Mouse (Mus musculus) retina, embryonic 14.5 days (tissue): Measurements from ENCODE around the gene Dmwd.
A peak's percentile ranks its signal among the peaks of the same experiment; 100 is the strongest.
"Not testable (repeated sequence)": the region's sequence is repeated elsewhere in the genome, so short reads cannot be mapped to it uniquely, and the experiment has no call there.

Source experiments
- DNase-seq: peaks from one replicate; pipeline ENCODE4 v3.0.0-alpha.2; 2015; ENCODE audit warnings: low spot score

Gene Dmwd

GRCm38 (mm10) chr7:19071024-19071423 lies 5.0 kb upstream of the Dmwd start:
- not testable (repeated sequence) for DNase-seq

DNA sequence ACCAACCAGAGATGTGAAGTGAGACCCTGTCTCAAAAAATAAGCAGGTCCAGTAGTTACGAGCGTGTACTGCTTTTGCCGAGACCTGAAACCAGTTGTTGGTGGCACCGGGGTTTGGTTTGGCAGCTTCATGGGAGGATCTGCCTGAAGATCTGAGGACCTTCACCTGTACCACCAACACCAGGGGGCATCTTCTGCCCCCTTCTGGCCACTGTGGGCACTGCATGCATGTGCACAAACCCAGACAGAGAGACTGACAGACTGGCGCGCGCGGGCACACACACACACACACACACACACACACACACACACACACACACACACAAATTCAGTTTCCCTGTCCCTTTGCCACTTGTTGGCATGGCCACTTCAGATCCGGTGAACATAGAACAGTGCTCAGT lies 2.5 kb upstream of the Dmwd start:
- DNase-seq, result no peak

DNA sequence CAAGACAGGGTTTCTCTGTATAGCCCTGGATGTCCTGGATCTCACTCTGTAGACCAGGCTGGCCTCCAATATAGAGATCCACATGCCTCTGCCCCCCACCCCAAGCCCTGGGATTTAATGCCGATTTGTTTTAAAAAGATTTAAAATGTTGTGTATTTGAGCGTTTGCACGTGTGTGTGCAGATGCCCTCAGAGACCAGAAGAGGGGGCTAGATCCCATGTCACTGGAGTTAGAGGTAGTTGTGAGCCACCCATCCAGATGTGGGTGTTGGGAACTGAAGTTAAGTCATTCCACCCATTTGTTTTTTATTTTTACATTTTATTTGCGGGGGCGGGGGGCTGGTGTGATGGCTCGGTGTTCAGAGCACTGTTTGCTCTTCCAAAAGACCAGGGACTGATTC lies 1.5 kb upstream of the Dmwd start:
- DNase-seq, result no peak

DNA sequence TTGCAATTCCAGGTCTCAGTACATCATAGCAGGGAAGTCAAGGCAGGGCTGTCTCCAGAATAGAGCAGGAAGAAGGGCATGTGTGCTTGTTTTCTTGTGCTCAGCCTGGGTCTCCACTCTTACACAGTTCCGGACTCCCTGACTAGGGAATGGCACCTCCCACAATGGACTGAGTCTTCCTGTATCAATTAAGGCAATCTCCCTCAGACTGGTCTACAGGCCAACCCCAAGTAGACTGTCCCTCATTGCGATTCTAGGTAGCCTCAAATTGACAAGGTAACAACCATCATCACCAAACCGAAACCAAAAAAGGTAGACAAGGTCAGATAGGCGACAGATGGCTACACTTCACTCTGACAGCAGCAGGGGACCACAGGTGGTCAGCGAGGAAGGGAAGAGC lies 796 bp upstream of the Dmwd start:
- no peak for DNase-seq

GRCm38 (mm10) chr7:19076586-19076991 lies 562 bp downstream of the Dmwd start:
- peak; percentile 34 for DNase-seq

DNA sequence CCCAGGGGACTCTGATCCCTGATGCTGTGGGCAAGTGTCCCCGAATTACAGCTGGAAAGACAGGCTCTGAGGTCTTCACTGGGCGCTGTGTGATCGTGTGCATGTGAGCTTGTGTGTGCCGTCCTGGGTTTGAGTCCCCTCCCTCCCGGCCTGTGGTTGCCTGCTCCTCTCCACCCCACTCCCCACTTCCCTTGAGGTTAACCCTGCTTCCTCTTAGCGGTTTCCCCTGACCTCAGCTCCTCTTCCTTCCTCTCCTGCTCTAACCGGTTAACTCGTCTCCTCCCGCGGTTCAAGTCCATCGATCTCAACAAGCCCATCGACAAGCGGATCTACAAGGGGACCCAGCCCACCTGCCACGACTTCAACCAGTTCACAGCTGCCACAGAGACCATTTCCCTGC lies 1.7 kb downstream of the Dmwd start:
- no peak for DNase-seq

GRCm38 (mm10) chr7:19078732-19079131 lies 2.7 kb downstream of the Dmwd start:
- no peak for DNase-seq

- no peak for DNase-seq
Measured at GRCm38 (mm10) chr7:19080451-19080950, 4.5 kb downstream of the Dmwd start.

DNA sequence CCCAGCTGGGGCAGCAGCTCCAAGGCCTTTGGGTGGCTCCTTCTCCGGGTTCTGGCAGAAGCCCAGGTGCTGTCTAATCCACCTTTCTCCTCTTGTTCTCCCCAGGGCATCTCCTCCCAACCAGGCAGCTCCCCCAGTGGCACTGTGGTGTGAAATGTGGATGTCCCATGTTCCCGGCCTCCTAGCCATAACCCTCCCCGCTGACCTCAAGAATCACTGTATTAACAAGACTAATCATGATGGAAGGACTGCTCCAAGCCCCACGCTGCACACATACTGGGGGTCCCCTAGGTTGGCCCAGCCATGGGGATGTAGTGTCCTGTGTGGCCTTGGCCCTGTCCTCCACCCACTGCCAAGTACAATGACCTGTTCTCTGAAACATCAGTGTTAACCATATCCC lies 6.1 kb downstream of the Dmwd start:
- DNase-seq, result no peak

DNA sequence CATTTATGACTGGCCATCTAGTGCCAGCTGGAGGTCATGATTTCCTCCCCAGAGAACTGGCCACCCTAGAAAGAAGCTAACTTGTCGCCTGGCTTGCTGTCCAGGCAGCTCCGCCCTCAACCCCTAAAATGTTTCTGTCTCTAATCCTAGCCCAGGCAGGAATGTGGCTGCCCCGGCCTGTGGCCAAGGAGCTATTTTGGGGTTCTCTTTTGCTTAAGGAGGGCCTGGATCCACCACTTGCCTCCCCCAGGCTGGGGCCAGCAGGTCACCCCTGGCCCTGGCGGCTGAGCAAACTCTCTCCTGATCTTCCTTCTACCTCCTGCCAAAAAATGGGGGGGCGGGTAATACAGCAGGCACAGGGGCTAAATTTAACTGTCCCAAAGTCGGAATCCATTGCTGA lies 7.1 kb downstream of the Dmwd start:
- DNase-seq, result no peak

DNA sequence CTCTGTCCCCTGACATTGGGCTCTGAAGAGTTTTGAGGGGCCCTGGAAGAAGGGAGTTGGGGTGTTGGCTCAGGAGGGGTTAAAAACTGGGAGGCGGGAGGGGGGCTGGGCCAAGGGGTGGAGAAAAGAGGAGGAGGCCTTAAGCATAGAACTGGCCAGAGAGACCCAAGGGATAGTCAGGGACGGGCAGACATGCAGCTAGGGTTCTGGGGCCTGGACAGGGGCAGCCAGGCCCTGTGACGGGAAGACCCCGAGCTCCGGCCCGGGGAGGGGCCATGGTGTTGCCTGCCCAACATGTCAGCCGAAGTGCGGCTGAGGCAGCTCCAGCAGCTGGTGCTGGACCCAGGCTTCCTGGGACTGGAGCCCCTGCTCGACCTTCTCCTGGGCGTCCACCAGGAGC lies 7.7 kb downstream of the Dmwd start, which contains the start of gene Dmpk:
Gene Dmpk, plus strand, starts transcription at position 149 of the 400 bp plus-strand sequence.
- DNase-seq, result no peak

- no peak for DNase-seq
Measured at GRCm38 (mm10) chr7:19084277-19084771, 8.3 kb downstream of the Dmwd start.

DNA sequence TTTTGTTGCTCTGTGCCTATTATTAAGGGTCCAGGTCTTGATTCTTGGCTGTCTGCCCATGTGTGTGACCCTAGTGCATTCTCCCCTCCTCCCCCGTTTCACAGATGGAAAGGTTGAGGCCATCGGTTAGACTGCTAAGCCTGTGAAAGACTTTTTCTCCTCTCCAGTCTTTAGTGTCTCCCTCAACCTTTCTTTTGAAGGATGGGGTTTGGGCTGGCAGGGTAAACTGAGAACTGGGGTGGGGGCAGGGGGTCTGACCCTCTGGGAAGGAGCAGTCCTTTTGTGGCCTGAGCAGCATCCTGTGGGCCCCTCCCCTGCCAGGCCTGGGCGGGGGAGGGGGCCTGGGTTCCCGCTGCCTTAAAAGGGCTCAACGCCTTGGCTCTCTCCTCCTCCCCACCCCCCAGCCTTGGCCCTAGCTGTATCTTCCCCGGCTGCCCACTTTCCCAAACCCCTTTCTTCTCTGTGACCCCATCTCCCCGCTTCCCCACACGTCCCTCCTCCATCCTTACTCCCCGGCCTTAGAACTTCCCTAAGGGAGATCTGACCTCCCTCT lies 9.0 kb downstream of the Dmwd start:
- no peak for DNase-seq

- DNase-seq, result no peak
Measured at GRCm38 (mm10) chr7:19085495-19085894, 9.5 kb downstream of the Dmwd start.

- DNase-seq, result peak; percentile 38
Measured at GRCm38 (mm10) chr7:19086042-19086441, 10.0 kb downstream of the Dmwd start.

DNA sequence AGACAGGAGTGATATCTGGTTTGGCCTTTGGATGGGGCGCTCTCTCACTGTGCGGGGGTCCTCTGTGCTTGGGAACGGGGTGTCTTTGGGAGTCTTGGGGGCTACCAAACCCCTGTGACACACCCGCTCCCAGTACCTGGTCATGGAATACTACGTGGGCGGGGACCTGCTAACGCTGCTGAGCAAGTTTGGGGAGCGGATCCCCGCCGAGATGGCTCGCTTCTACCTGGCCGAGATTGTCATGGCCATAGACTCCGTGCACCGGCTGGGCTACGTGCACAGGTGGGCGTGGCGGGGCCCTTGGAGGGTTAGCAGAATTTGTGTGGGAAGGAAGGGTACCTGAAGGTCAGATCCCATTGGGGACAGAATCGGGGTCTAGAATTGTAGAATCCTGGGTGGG lies 10.7 kb downstream of the Dmwd start:
- no peak for DNase-seq

- peak; percentile 83 for DNase-seq
Measured at GRCm38 (mm10) chr7:19088813-19089212, 12.8 kb downstream of the Dmwd start.

DNA sequence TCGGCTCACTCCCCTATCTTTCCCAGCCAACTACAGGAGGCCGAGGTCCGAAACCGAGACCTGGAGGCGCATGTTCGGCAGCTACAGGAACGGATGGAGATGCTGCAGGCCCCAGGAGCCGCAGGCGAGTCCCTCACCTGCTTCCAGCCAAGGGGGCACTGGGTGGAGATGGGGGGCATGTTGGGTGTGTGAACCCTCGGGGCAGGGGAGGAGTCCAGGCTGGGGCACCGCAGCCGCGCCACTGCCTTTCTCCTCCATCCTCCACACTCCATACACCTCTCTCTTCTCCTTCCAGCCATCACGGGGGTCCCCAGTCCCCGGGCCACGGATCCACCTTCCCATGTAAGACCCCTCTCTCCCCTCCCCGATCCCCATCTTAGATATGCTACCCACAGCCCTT lies 15.9 kb downstream of the Dmwd start:
- DNase-seq, result no peak

DNA sequence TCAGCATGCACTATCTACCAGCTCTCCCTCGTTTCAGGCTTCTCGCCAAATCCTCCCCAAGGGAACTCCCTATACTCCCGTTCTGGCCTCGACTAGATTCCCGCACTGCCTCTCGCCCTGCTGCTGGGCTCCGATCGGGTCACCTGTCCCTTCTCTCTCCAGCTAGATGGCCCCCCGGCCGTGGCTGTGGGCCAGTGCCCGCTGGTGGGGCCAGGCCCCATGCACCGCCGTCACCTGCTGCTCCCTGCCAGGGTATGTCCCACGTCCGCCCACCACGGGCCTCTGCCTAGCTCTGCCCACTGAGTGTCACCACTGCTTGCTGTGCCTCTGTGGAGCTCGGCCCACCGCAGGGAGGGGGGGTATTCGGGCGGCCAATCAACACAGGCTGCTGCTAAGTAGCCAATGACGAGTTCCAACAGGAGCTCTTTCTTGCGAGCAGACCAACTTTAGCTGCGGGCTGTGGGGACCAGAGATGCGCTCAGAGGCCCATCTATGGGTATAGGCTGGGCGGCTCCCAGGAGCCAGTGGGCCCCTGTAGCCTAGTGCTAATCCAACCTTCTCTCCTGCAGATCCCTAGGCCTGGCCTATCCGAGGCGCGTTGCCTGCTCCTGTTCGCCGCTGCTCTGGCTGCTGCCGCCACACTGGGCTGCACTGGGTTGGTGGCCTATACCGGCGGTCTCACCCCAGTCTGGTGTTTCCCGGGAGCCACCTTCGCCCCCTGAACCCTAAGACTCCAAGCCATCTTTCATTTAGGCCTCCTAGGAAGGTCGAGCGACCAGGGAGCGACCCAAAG lies 16.6 kb downstream of the Dmwd start:
- DNase-seq, result peak; percentile 69

DNA sequence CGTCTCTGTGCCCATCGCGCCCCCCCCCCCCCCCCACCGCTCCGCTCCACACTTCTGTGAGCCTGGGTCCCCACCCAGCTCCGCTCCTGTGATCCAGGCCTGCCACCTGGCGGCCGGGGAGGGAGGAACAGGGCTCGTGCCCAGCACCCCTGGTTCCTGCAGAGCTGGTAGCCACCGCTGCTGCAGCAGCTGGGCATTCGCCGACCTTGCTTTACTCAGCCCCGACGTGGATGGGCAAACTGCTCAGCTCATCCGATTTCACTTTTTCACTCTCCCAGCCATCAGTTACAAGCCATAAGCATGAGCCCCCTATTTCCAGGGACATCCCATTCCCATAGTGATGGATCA lies 17.1 kb downstream of the Dmwd start:
- peak; percentile 86 for DNase-seq

GRCm38 (mm10) chr7:19093537-19094385 lies 17.7 kb downstream of the Dmwd start:
- peak; percentile 98 for DNase-seq

DNA sequence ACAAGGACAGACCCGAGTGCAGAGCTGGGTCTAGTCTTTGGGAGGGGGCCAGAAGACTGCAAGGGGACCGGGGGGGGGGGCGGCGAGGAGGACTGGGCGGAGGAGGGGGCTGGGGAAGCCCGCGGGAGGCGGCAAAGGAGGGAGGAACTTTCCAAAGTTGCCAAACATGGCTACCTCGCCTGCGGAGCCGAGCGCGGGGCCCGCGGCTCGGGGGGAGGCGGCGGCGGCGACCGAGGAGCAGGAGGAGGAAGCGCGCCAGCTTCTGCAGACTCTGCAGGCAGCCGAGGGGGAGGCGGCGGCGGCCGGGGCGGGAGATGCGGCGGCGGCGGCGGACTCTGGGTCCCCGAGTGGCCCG lies 18.4 kb downstream of the Dmwd start, which contains the start of gene Six5:
Gene Six5, plus strand, starts transcription at position 124 of the 355 bp plus-strand sequence.
- peak; percentile 62 for DNase-seq
